In genomic region chr17:56605431-56605830, GRCm38 (mm10) we compare ENCODE assay signal across 22 mouse cellular contexts.
"Had no signal": no experiment of that assay in that cellular context is flagged by ENCODE, and none has a peak within 500 bp of the region (broad histone marks: within the 10 kb centered on the region; RNA-seq: fewer than 3 reads in every experiment).

No protein-coding gene starts in this region.

- H3K4me2 ChIP-seq: heart, embryonic 11.5 days; heart, embryonic 13.5 days; heart, embryonic 15.5 days; hindbrain, embryonic 13.5 days; hindbrain, embryonic 15.5 days; limb, embryonic 13.5 days; limb, embryonic 15.5 days; liver, embryonic 12.5 days had no signal

- DNase-seq: gastrocnemius, postnatal 14 days; gastrocnemius, postnatal 36 days; heart, postnatal 14 days; heart, postnatal 36 days; kidney, adult 11 months; kidney, adult 8-10 months; kidney, postnatal 14 days; kidney, postnatal 36 days; layer of hippocampus, adult 9-11 months; layer of hippocampus, postnatal 36 days; left cerebral cortex, postnatal 4 days had no signal

- H3K27ac ChIP-seq: heart, adult 2 months; heart, embryonic 13.5 days; heart, embryonic 15.5 days; hindbrain, embryonic 13.5 days; hindbrain, embryonic 15.5 days; hindbrain, postnatal 0 days; limb, embryonic 13.5 days; limb, embryonic 15.5 days; liver, embryonic 12.5 days; liver, embryonic 14.5 days had no signal

- H3K9ac ChIP-seq: heart, embryonic 13.5 days; heart, embryonic 15.5 days; hindbrain, embryonic 15.5 days; limb, embryonic 13.5 days; limb, embryonic 15.5 days; liver, embryonic 12.5 days; liver, embryonic 14.5 days had no signal

- ATAC-seq: hindbrain, postnatal 0 days; liver, embryonic 12.5 days had no signal

- H3K27me3 ChIP-seq: heart, embryonic 13.5 days; heart, embryonic 15.5 days; hindbrain, embryonic 13.5 days; hindbrain, embryonic 15.5 days; limb, embryonic 13.5 days; limb, embryonic 15.5 days; liver, embryonic 12.5 days had no signal

- H3K4me3 ChIP-seq: heart, adult 2 months; heart, embryonic 13.5 days; heart, embryonic 15.5 days; hindbrain, embryonic 13.5 days; hindbrain, embryonic 15.5 days; limb, embryonic 13.5 days; limb, embryonic 15.5 days; liver, embryonic 12.5 days had no signal

- H3K9me3 ChIP-seq: heart, embryonic 13.5 days; heart, embryonic 15.5 days; hindbrain, embryonic 13.5 days; hindbrain, embryonic 15.5 days; limb, embryonic 13.5 days; limb, embryonic 15.5 days; liver, embryonic 12.5 days had no signal
